Mouse (Mus musculus) lung, embryonic 14.5 days (tissue): Measurements from ENCODE around the gene Defb5. TPM values are rescaled to one million over a fixed set of nuclear protein-coding genes. Genes with fewer than 3 reads are reported as not detected.
"Not testable (repeated sequence)": the region's sequence is repeated elsewhere in the genome, so short reads cannot be mapped to it uniquely, and the experiment has no call there.

Experiments
- ATAC-seq: fragments of 200-750 bp; cut with Nextera tagmentation; 2 replicates; pipeline ENCODE4 v1.8.0; 2017; ENCODE audit warnings: mild to moderate bottlenecking, moderate TSS enrichment, moderate library complexity; ENCODE audit not compliant: insufficient read depth
- DNase-seq: peaks from one replicate; pipeline ENCODE4 v3.0.0-alpha.2; 2015
- H3K27ac ChIP-seq: fragments of 300-500 bp; sonication (generic); 2 replicates; pipeline ENCODE4 v1.5.1; 2014; ENCODE audit warnings: low read depth, mild to moderate bottlenecking, moderate library complexity
- H3K27me3 ChIP-seq: fragments of 300-500 bp; sonication (generic); 2 replicates; pipeline ENCODE4 v1.6.1; 2014; ENCODE audit warnings: low read length, control low read depth; ENCODE audit not compliant: insufficient read depth
- H3K36me3 ChIP-seq: fragments of 300-500 bp; sonication (generic); 2 replicates; pipeline ENCODE4 v1.6.1; 2014; ENCODE audit warnings: control low read depth; ENCODE audit not compliant: insufficient read depth
- H3K4me1 ChIP-seq: fragments of 300-500 bp; sonication (generic); 2 replicates; pipeline ENCODE4 v1.6.1; 2014; ENCODE audit warnings: antibody characterized with exemption, control low read depth; ENCODE audit not compliant: insufficient read depth
- H3K4me2 ChIP-seq: fragments of 300-500 bp; sonication (generic); 2 replicates; pipeline ENCODE4 v1.6.1; 2014; ENCODE audit warnings: mild to moderate bottlenecking
- H3K4me3 ChIP-seq: fragments of 300-500 bp; sonication (generic); 2 replicates; pipeline ENCODE4 v1.5.1; 2014; ENCODE audit warnings: low read depth, low read length
- H3K9ac ChIP-seq: fragments of 300-500 bp; sonication (generic); 2 replicates; pipeline ENCODE4 v1.6.1; 2014
- H3K9me3 ChIP-seq: fragments of 300-500 bp; sonication (generic); 2 replicates; pipeline ENCODE4 v1.6.1; 2016; ENCODE audit warnings: low read depth, low read length, control low read depth
- CTCF ChIP-seq: IDR thresholded peaks from 2 replicates; pipeline ENCODE4 v1.5.1; 2016; ENCODE audit warnings: antibody characterized with exemption, low read depth
- WGBS: fragments of 180-500 bp; shearing (Covaris S2); extraction: QIAGEN DNeasy Blood & Tissue Kit; methylation state at CpG from one replicate; pipeline ENCODE4 v1.1.7; 2014; 5-methylcytosine and 5-hydroxymethylcytosine counted together
- polyA plus RNA-seq: library from polyadenylated mRNA; unstranded; fragments of >200 nt; fragmentation: Nextera tagmentation; extraction: Ambion mirVana; gene quantifications from 2 replicates; pipeline ENCODE4 v1.2.1, GENCODE M21; 2014

The Defb5 gene
- polyA plus RNA-seq = not detected in 2 replicates

- DNase-seq (no peak), ATAC-seq (no peak)
- H3K9me3 ChIP-seq = no peaks in the 10 kb centered on the region
- WGBS = 90% methylated on average over 5 of the region's 5 CpGs
- no peaks in the 10 kb centered on the region for H3K36me3 ChIP-seq
- H3K27me3 ChIP-seq = no peaks in the 10 kb centered on the region
- no peak within 1 kb of the TSS for H3K27ac ChIP-seq
- no peak for TF ChIP-seq CTCF
- no peak within 1 kb of the TSS for H3K4me3 ChIP-seq
- no peak within 1 kb of the TSS for H3K4me2 ChIP-seq
- no peak within 1 kb of the TSS for H3K9ac ChIP-seq
- H3K4me1 ChIP-seq = no peaks in the 10 kb centered on the region
These were observed at the start of gene Defb5 for GRCm38 (mm10) chr8:19247280-19247679. Gene Defb5 (plus strand): TSS chr8:19247580.

- DNase-seq (no peak), ATAC-seq (no peak)
- Histone ChIP-seq H3K9ac (no peak within 1 kb of the TSS), H3K27ac (no peak within 1 kb of the TSS), H3K4me3 (no peak within 1 kb of the TSS), H3K4me2 (no peak within 1 kb of the TSS), H3K27me3 (no peaks in the 10 kb centered on the region), H3K9me3 (no peaks in the 10 kb centered on the region), H3K36me3 (no peaks in the 10 kb centered on the region), H3K4me1 (no peaks in the 10 kb centered on the region)
- 64% methylated on average over 1 of the region's 1 CpGs for WGBS
- TF ChIP-seq CTCF = no peak
These were observed 22.2 kb upstream of the Defb5 start, which contains the start of gene Defb6 for GRCm38 (mm10) chr8:19225161-19225560. Gene Defb6 (plus strand): TSS chr8:19225478.

- H3K36me3 ChIP-seq = no peaks in the 10 kb centered on the region
- ATAC-seq (no peak), DNase-seq (no peak)
- H3K4me1 ChIP-seq = no peaks in the 10 kb centered on the region
- H3K27me3 ChIP-seq = no peaks in the 10 kb centered on the region
- H3K9ac ChIP-seq = no peak overlapping the region
- no peak overlapping the region for H3K27ac ChIP-seq
- no peak for TF ChIP-seq CTCF
- H3K4me3 ChIP-seq = no peak overlapping the region
- no peak overlapping the region for H3K4me2 ChIP-seq
- WGBS = 72% methylated on average over 1 of the region's 1 CpGs
- H3K9me3 ChIP-seq = no peaks in the 10 kb centered on the region
These were observed 9.3 kb upstream of the Defb5 start for GRCm38 (mm10) chr8:19238101-19238500.

- Histone ChIP-seq H3K36me3 (no peaks in the 10 kb centered on the region), H3K4me1 (no peaks in the 10 kb centered on the region), H3K27me3 (no peaks in the 10 kb centered on the region), H3K27ac (no peak within 1 kb of the TSS), H3K4me2 (no peak within 1 kb of the TSS), H3K9ac (no peak within 1 kb of the TSS), H3K9me3 (no peaks in the 10 kb centered on the region), H3K4me3 (no peak within 1 kb of the TSS)
- ATAC-seq = no peak
- no peak for DNase-seq
- TF ChIP-seq CTCF = no peak
- 65% methylated on average over 2 of the region's 2 CpGs for WGBS
These were observed 7.8 kb upstream of the Defb5 start, which contains the start of gene Defb46 for GRCm38 (mm10) chr8:19239616-19240015. Gene Defb46 (plus strand): TSS chr8:19239916.

- TF ChIP-seq CTCF = no peak
- H3K36me3 ChIP-seq = no peaks in the 10 kb centered on the region
- no peaks in the 10 kb centered on the region for H3K4me1 ChIP-seq
- H3K4me2 ChIP-seq = no peak overlapping the region
- no peaks in the 10 kb centered on the region; the same call in 1 of the 2 replicates for H3K9me3 ChIP-seq
- no peak overlapping the region for H3K9ac ChIP-seq
- no peak overlapping the region for H3K27ac ChIP-seq
- H3K27me3 ChIP-seq = no peaks in the 10 kb centered on the region
- DNase-seq (no peak), ATAC-seq (no peak)
- no peak overlapping the region for H3K4me3 ChIP-seq
These were observed 10.8 kb downstream of the Defb5 start for GRCm38 (mm10) chr8:19258136-19258535.

- TF ChIP-seq CTCF = no peak
- Histone ChIP-seq H3K9me3 (no peaks in the 10 kb centered on the region), H3K36me3 (no peaks in the 10 kb centered on the region), H3K4me1 (no peaks in the 10 kb centered on the region), H3K4me3 (no peak overlapping the region), H3K4me2 (no peak overlapping the region), H3K9ac (no peak overlapping the region), H3K27me3 (no peaks in the 10 kb centered on the region), H3K27ac (no peak overlapping the region)
- DNase-seq (no peak), ATAC-seq (no peak)
- WGBS = 58% methylated on average over 3 of the region's 3 CpGs
These were observed 12.3 kb downstream of the Defb5 start for GRCm38 (mm10) chr8:19259667-19260066.

GRCm38 (mm10) chr8:19293060-19293459 is 45.7 kb downstream of the Defb5 start, which contains the start of gene Defb3:
Gene Defb3 (plus strand): TSS chr8:19293360.
- not testable (repeated sequence) for H3K36me3 ChIP-seq, H3K9ac ChIP-seq, DNase-seq, ATAC-seq, H3K27ac ChIP-seq, H3K4me1 ChIP-seq, H3K4me2 ChIP-seq, H3K27me3 ChIP-seq, H3K9me3 ChIP-seq, H3K4me3 ChIP-seq
- WGBS = 11% methylated on average over 2 of the region's 2 CpGs

- 58% methylated on average over 3 of the region's 3 CpGs for WGBS
- not testable (repeated sequence) for ATAC-seq, H3K27ac ChIP-seq
These were observed 51.0 kb downstream of the Defb5 start for GRCm38 (mm10) chr8:19298361-19298760.

More at GRCm38 (mm10) chr8:19298361-19298760, 51.0 kb downstream of the Defb5 start:
- H3K27me3 ChIP-seq, H3K4me1 ChIP-seq, H3K36me3 ChIP-seq, H3K9me3 ChIP-seq, H3K4me3 ChIP-seq, H3K4me2 ChIP-seq, H3K9ac ChIP-seq, DNase-seq: not testable (repeated sequence)

Other genes starting within 250 kb of the Defb5 start
- not detected in 2 replicates for gene Defb38, start 221.0 kb upstream of the Defb5 start, polyA plus RNA-seq
- gene Defb39, start 182.8 kb upstream of the Defb5 start, polyA plus RNA-seq = not detected in 2 replicates
- not detected in 2 replicates for gene Defb12, start 132.7 kb upstream of the Defb5 start, polyA plus RNA-seq
- not detected in 2 replicates for gene Defb34, start 123.8 kb upstream of the Defb5 start, polyA plus RNA-seq
- gene Gm45826, start 106.8 kb upstream of the Defb5 start, polyA plus RNA-seq = not detected in 2 replicates
- gene Defb14, start 53.2 kb upstream of the Defb5 start, polyA plus RNA-seq = not detected in 2 replicates
- gene Defb4, start 48.9 kb upstream of the Defb5 start, polyA plus RNA-seq = not detected in 2 replicates
- not detected in 2 replicates for gene Defb6, start 22.1 kb upstream of the Defb5 start, polyA plus RNA-seq
- gene Defb46, start 7.7 kb upstream of the Defb5 start, polyA plus RNA-seq = not detected in 2 replicates
- not detected in 2 replicates for gene Defb3, start 45.8 kb downstream of the Defb5 start, polyA plus RNA-seq
- not detected in 2 replicates for gene Defb8, start 200.0 kb downstream of the Defb5 start, polyA plus RNA-seq
- gene Defb7, start 247.5 kb downstream of the Defb5 start, polyA plus RNA-seq = not detected in 2 replicates